Mouse (Mus musculus) ovary, adult 18-20 months (tissue): ENCODE data around the gene Fuz.

Source experiments
- DNase-seq: peaks from one replicate; pipeline ENCODE4 v3.0.0; 2022; ENCODE audit warnings: low spot score, mixed read lengths

Fuz gene

GRCm38 (mm10) chr7:44929204-44930151 is 33.6 kb downstream of the Fuz start, which contains the start of gene Ap2a1:
Gene Ap2a1, minus strand, starts transcription at chr7:44929496.
- peak; percentile 100 for DNase-seq

DNA sequence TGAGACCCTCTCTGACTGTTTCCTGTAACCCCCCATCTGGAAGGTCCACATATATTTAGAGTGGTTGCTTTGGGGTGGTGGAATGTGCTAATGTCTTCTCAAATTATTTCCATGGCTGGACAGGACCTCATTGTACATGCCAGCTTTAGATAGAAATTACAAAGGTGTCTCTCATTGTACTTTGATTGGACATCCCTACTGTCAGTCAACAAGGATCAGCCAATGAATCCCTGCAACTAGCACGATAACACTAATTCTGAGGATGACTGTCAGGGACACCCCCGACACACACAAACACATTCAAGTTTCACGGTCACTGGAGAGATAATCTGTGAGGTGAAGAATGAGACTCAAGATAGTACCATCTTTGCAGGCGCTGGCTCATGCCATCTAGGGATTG is 42.8 kb downstream of the Fuz start:
- DNase-seq: no peak

DNA sequence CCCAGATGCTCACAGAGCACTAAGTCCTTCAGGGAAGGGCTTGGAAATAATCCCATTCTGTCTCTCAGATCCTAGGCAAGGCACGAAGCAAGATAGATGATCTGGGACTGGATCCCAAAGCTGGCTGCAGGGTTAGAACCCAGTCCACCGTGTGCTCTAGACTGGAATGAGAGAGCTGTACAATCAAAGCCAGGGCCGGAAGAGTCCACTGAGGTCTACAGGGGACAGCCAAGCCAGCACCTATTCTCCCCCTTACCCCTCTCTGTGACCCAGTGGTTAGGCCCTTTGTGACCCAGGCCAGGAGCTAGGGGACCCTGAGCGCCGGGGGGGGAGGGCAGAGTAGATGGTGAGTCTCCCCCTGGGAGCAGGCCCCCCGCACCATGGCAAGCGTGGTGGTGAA is 47.0 kb downstream of the Fuz start, which contains the start of gene Tsks:
TSS of gene Tsks (plus strand) at position 301 of the 400 bp plus-strand sequence.
- no peak for DNase-seq

GRCm38 (mm10) chr7:44949922-44950321 is 54.0 kb downstream of the Fuz start:
- no peak for DNase-seq

GRCm38 (mm10) chr7:44951960-44952359 is 56.1 kb downstream of the Fuz start:
- DNase-seq: peak; percentile 77
